Mouse (Mus musculus): Measurements from ENCODE around the gene Cpeb2.

- TF ChIP-seq CTCF (IDR thresholded peaks at IDR 0.05) (no peak), EP300 (IDR thresholded peaks at IDR 0.05; ENCODE audit: insufficient read depth, low read depth, low read length) (no peak)
Observed at GRCm38 (mm10) chr5:43185478-43185877, 47.5 kb upstream of the Cpeb2 start.

Measured in heart, adult 2 months (tissue).